Mouse (Mus musculus) brain, embryonic 18.5 days (tissue): ENCODE data around the gene Grip1.

Source experiments
- DNase-seq: peaks from one replicate; pipeline ENCODE4 v3.0.0-alpha.2; 2012; ENCODE audit warnings: low read depth, low spot score

Gene Grip1

GRCm38 (mm10) chr10:119937481-119937880 is 483.9 kb downstream of the Grip1 start:
- DNase-seq: no peak

- no peak for DNase-seq
Measured at GRCm38 (mm10) chr10:119943906-119944305, 490.3 kb downstream of the Grip1 start.

GRCm38 (mm10) chr10:119951460-119951859 is 497.8 kb downstream of the Grip1 start:
- no peak for DNase-seq

- peak; percentile 18 for DNase-seq
Measured at GRCm38 (mm10) chr10:119957260-119957955, 503.8 kb downstream of the Grip1 start.

- no peak for DNase-seq
Measured at GRCm38 (mm10) chr10:119960915-119961314, 507.3 kb downstream of the Grip1 start.

GRCm38 (mm10) chr10:119966321-119966720 is 512.7 kb downstream of the Grip1 start:
- no peak for DNase-seq

- no peak for DNase-seq
Measured at GRCm38 (mm10) chr10:119979396-119979795, 525.8 kb downstream of the Grip1 start.

- no peak for DNase-seq
Measured at GRCm38 (mm10) chr10:119980032-119980431, 526.4 kb downstream of the Grip1 start.

- DNase-seq: no peak
Measured at GRCm38 (mm10) chr10:119984299-119984698, 530.7 kb downstream of the Grip1 start.

GRCm38 (mm10) chr10:119998475-119998874 is 544.8 kb downstream of the Grip1 start:
- DNase-seq: no peak

- no peak for DNase-seq
Measured at GRCm38 (mm10) chr10:120002149-120002548, 548.5 kb downstream of the Grip1 start.

GRCm38 (mm10) chr10:120004096-120004495 is 550.5 kb downstream of the Grip1 start:
- no peak for DNase-seq

- no peak for DNase-seq
Measured at GRCm38 (mm10) chr10:120005581-120005980, 552.0 kb downstream of the Grip1 start.

- no peak for DNase-seq
Measured at GRCm38 (mm10) chr10:120012331-120012730, 558.7 kb downstream of the Grip1 start.

- DNase-seq: no peak
Measured at GRCm38 (mm10) chr10:120015117-120015516, 561.5 kb downstream of the Grip1 start.

- DNase-seq: peak; percentile 64
Measured at GRCm38 (mm10) chr10:120026437-120026836, 572.8 kb downstream of the Grip1 start.

GRCm38 (mm10) chr10:120030901-120031300 is 577.3 kb downstream of the Grip1 start:
- DNase-seq: no peak

- DNase-seq: no peak
Measured at GRCm38 (mm10) chr10:120031316-120031715, 577.7 kb downstream of the Grip1 start.

- no peak for DNase-seq
Measured at GRCm38 (mm10) chr10:120033866-120034265, 580.2 kb downstream of the Grip1 start.

GRCm38 (mm10) chr10:120035211-120035733 is 581.6 kb downstream of the Grip1 start:
- no peak for DNase-seq

GRCm38 (mm10) chr10:120035824-120036223 is 582.2 kb downstream of the Grip1 start:
- DNase-seq: no peak

- peak; percentile 67 for DNase-seq
Measured at GRCm38 (mm10) chr10:120038194-120038593, 584.6 kb downstream of the Grip1 start.

GRCm38 (mm10) chr10:120044237-120044636 is 590.6 kb downstream of the Grip1 start:
- DNase-seq: no peak
